Mouse (Mus musculus) ES-Bruce4 (cell line): ENCODE measurements around the gene Dhx33.

Experiments
- CTCF ChIP-seq: IDR thresholded peaks from one replicate; pipeline ENCODE4 v1.8.1; 2011; ENCODE audit warnings: low read depth, low read length
- EP300 ChIP-seq: IDR thresholded peaks from 2 replicates; pipeline ENCODE4 v1.6.1; 2011; ENCODE audit warnings: low read depth, low read length; ENCODE audit not compliant: insufficient read depth
- POLR2A ChIP-seq: IDR thresholded peaks from one replicate; pipeline ENCODE4 v1.8.1; 2011; ENCODE audit warnings: low read length; ENCODE audit not compliant: insufficient read depth

- TF ChIP-seq CTCF (no peak), POLR2A (no peak), EP300 (no peak)
These were observed 30.3 kb downstream of the Dhx33 start for GRCm38 (mm10) chr11:70973947-70974346.
